Mouse (Mus musculus) kidney, postnatal 0 days (tissue): ENCODE results near the gene AL732309.1. TPM values are rescaled to one million over a fixed set of nuclear protein-coding genes. Genes with fewer than 3 reads are reported as not detected.
A peak's percentile ranks its signal among the peaks of the same experiment; 100 is the strongest.
"Not testable (repeated sequence)": the region's sequence is repeated elsewhere in the genome, so short reads cannot be mapped to it uniquely, and the experiment has no call there.

Source experiments
- ATAC-seq: fragments of 200-750 bp; cut with Nextera tagmentation; replicated peaks from 2 replicates; pipeline ENCODE4 v1.8.0; 2017; ENCODE audit warnings: low read depth, moderate number of reproducible peaks, moderate TSS enrichment, moderate library complexity; ENCODE audit not compliant: low FRiP score
- DNase-seq: peaks from one replicate; pipeline ENCODE4 v3.0.0-alpha.2; 2016; ENCODE audit warnings: low spot score
- H3K27ac ChIP-seq: fragments of 300-500 bp; sonication (generic); 2 replicates; pipeline ENCODE4 v1.5.1; 2014; ENCODE audit warnings: mild to moderate bottlenecking
- H3K27me3 ChIP-seq: fragments of 300-500 bp; sonication (generic); 2 replicates; pipeline ENCODE4 v1.6.1; 2014; ENCODE audit warnings: low read length, mixed read lengths; ENCODE audit not compliant: insufficient read depth
- H3K36me3 ChIP-seq: fragments of 300-500 bp; sonication (generic); 2 replicates; pipeline ENCODE4 v1.6.1; 2014; ENCODE audit warnings: low read length, mixed read lengths; ENCODE audit not compliant: insufficient read depth
- H3K4me1 ChIP-seq: fragments of 300-500 bp; sonication (generic); replicated peaks from 2 replicates; pipeline ENCODE4 v1.6.1; 2014; ENCODE audit warnings: antibody characterized with exemption, low read length, mixed read lengths; ENCODE audit not compliant: insufficient read depth
- H3K4me2 ChIP-seq: fragments of 300-500 bp; sonication (generic); 2 replicates; pipeline ENCODE4 v1.6.1; 2014; ENCODE audit warnings: mild to moderate bottlenecking, low read length, moderate library complexity, mixed read lengths
- H3K4me3 ChIP-seq: fragments of 300-500 bp; sonication (generic); replicated peaks from 2 replicates; pipeline ENCODE4 v1.5.1; 2014; ENCODE audit warnings: low read depth, low read length
- H3K9ac ChIP-seq: fragments of 300-500 bp; sonication (generic); 2 replicates; pipeline ENCODE4 v1.6.1; 2014; ENCODE audit warnings: low read depth, low read length
- H3K9me3 ChIP-seq: fragments of 300-500 bp; sonication (generic); replicated peaks from 2 replicates; pipeline ENCODE4 v1.6.1; 2016; ENCODE audit warnings: low read length, inconsistent platforms, mixed read lengths
- CTCF ChIP-seq: IDR thresholded peaks from 2 replicates; pipeline ENCODE4 v1.5.1; 2016; ENCODE audit warnings: antibody characterized with exemption, low read depth, mild to moderate bottlenecking, moderate library complexity
- WGBS: fragments of 180-500 bp; shearing (Covaris S2); extraction: QIAGEN DNeasy Blood & Tissue Kit; methylation state at CpG from one replicate; pipeline ENCODE4 v1.1.7; 2014; 5-methylcytosine and 5-hydroxymethylcytosine counted together
- polyA plus RNA-seq: library from polyadenylated mRNA; unstranded; fragments of >200 nt; fragmentation: Nextera tagmentation; extraction: Ambion mirVana; gene quantifications from 2 replicates; pipeline ENCODE4 v1.2.1, GENCODE M21; 2015

AL732309.1 gene
- polyA plus RNA-seq, 1 experiment from 2014 or later = 2.7 TPM

- peak overlapping the region; percentile 98 for H3K4me2 ChIP-seq
- peak overlapping the region; percentile 74; the same call in 1 of the 2 replicates for H3K9ac ChIP-seq
- not testable (repeated sequence) for H3K36me3 ChIP-seq, H3K27ac ChIP-seq, H3K9me3 ChIP-seq, H3K27me3 ChIP-seq, H3K4me1 ChIP-seq, ATAC-seq
- peak overlapping the region; percentile 99 for H3K4me3 ChIP-seq
- peak; percentile 62 for TF ChIP-seq CTCF
- DNase-seq = peak; percentile 54
- WGBS = 53% methylated on average over 11 of the region's 12 CpGs
These were observed 9.9 kb upstream of the AL732309.1 start for GRCm38 (mm10) chr2:25256443-25257109.

- peak within 1 kb of the TSS; percentile 89 for H3K27ac ChIP-seq
- DNase-seq = peak; percentile 94
These were observed 8.7 kb upstream of the AL732309.1 start, which contains the start of gene Tmem203 for GRCm38 (mm10) chr2:25255284-25255779. TSS of gene Tmem203 (plus strand) at chr2:25255439.

GRCm38 (mm10) chr2:25252331-25252730, 5.7 kb upstream of the AL732309.1 start:
- Histone ChIP-seq H3K27me3 (no peaks in the 10 kb centered on the region), H3K27ac (no peak overlapping the region), H3K4me3 (no peak overlapping the region), H3K9ac (no peak overlapping the region), H3K36me3 (peaks cover 26% of the 10 kb centered on the region), H3K4me1 (peaks cover 6% of the 10 kb centered on the region), H3K4me2 (no peak overlapping the region), H3K9me3 (no peaks in the 10 kb centered on the region)
- ATAC-seq (no peak), DNase-seq (no peak)
- TF ChIP-seq CTCF = peak; percentile 65
- 93% methylated on average over 1 of the region's 1 CpGs for WGBS

More at GRCm38 (mm10) chr2:25255284-25255779, 8.7 kb upstream of the AL732309.1 start, which contains the start of gene Tmem203:
- peaks cover 6% of the 10 kb centered on the region for H3K4me1 ChIP-seq
- no peak for TF ChIP-seq CTCF
- under 1% methylated on average over 39 of the region's 39 CpGs for WGBS
- H3K4me2 ChIP-seq = peak within 1 kb of the TSS; percentile 98
- H3K27me3 ChIP-seq = no peaks in the 10 kb centered on the region
- H3K9ac ChIP-seq = peak within 1 kb of the TSS; percentile 74
- peak within 1 kb of the TSS; percentile 99 for H3K4me3 ChIP-seq
- no peaks in the 10 kb centered on the region for H3K9me3 ChIP-seq
- H3K36me3 ChIP-seq = peaks cover 14% of the 10 kb centered on the region; the same call in 1 of the 2 replicates
- ATAC-seq = peak; percentile 90

- no peak for DNase-seq
- Histone ChIP-seq H3K4me1 (peaks cover 20% of the 10 kb centered on the region), H3K4me2 (no peak overlapping the region), H3K27ac (no peak overlapping the region), H3K9ac (no peak overlapping the region), H3K36me3 (peaks cover 2% of the 10 kb centered on the region), H3K4me3 (no peak overlapping the region), H3K27me3 (no peaks in the 10 kb centered on the region), H3K9me3 (no peaks in the 10 kb centered on the region)
- ATAC-seq = no peak
- no peak for TF ChIP-seq CTCF
- 90% methylated on average over 4 of the region's 4 CpGs for WGBS
These were observed 2.5 kb downstream of the AL732309.1 start for GRCm38 (mm10) chr2:25244144-25244543.

- Histone ChIP-seq H3K27ac (no peak overlapping the region), H3K4me3 (no peak overlapping the region), H3K36me3 (no peaks in the 10 kb centered on the region), H3K9ac (no peak overlapping the region), H3K4me2 (peak overlapping the region; percentile 92), H3K27me3 (no peaks in the 10 kb centered on the region), H3K4me1 (peaks cover 20% of the 10 kb centered on the region), H3K9me3 (no peaks in the 10 kb centered on the region)
- no peak for TF ChIP-seq CTCF
- ATAC-seq = no peak
- DNase-seq = no peak
- WGBS = 71% methylated on average over 8 of the region's 8 CpGs
These were observed 3.3 kb downstream of the AL732309.1 start for GRCm38 (mm10) chr2:25243342-25243741.

GRCm38 (mm10) chr2:25242101-25242506, 4.6 kb downstream of the AL732309.1 start, which contains the start of the genes Rnf208 and Cysrt1:
TSS of gene Rnf208 (plus strand) at chr2:25242255.
TSS of gene Cysrt1 (minus strand) at chr2:25242452.
- ATAC-seq (0 out of 2 replicates have a peak, but pooled peaks have one; percentile 0), DNase-seq (no peak)
- Histone ChIP-seq H3K27me3 (no peaks in the 10 kb centered on the region), H3K36me3 (no peaks in the 10 kb centered on the region), H3K27ac (peak within 1 kb of the TSS; percentile 59), H3K4me3 (peak within 1 kb of the TSS; percentile 49), H3K4me1 (peaks cover 20% of the 10 kb centered on the region), H3K9ac (peak within 1 kb of the TSS; percentile 68), H3K4me2 (peak within 1 kb of the TSS; percentile 92), H3K9me3 (no peaks in the 10 kb centered on the region)
- TF ChIP-seq CTCF = no peak
- under 1% methylated on average over 45 of the region's 59 CpGs for WGBS
